Mouse (Mus musculus): ENCODE measurements around the gene Gm49369.

DNA sequence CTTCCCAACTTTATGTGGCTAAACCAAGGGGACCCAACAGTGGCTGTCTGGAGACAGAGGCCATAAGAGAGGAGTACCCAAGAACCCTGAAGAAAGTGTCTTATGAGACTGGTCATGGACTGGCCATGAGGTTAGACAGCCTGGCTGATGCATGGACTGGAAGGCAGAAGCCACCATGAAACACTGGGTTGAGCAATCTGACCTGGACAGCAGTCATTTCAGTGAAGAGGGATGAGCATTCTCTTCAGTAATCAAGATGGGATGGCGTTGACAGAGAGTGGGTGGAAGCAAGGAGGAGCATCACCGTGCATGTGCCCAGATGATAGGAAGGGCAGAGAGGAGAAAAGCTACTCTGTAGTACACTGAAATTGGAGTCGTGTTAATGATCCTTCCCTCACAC is 8.6 kb upstream of the Gm49369 start:
- TF ChIP-seq EP300 (IDR thresholded peaks at IDR 0.05; ENCODE audit: low read depth) (no peak), CTCF (IDR thresholded peaks at IDR 0.05; ENCODE audit: low read depth) (no peak)
